Mouse (Mus musculus): ENCODE results near the gene Aldh3a1. TPM values are rescaled to one million over a fixed set of nuclear protein-coding genes. Genes with fewer than 3 reads are reported as not detected.
"Not testable (repeated sequence)": the region's sequence is repeated elsewhere in the genome, so short reads cannot be mapped to it uniquely, and the experiment has no call there.

Aldh3a1 gene
- polyA plus RNA-seq, 1 experiment from 2014 or later = 3.4 TPM

DNA sequence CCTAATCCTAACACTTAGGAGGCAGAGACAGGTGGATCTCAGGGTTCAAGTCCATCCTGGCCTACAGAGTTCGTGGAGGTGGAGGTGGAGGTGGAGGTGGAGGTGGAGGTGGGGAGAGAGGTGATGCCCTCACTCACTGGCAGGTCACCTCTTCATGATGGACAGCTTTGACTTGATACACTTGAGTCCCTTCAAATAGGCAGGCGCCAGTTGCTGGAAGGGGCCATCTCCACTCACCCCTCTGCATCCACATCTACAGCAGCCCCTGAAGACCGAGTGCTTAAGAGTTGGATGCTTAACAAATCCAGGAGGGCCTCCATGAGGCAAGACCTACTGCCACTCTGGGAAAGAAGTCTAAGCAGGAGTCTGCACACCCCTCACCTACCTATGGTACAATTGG, 44.0 kb upstream of the Aldh3a1 start:
- Histone ChIP-seq H3K4me1 (replicated peaks; ENCODE audit: control insufficient read depth, insufficient read depth) (no peaks in the 10 kb centered on the region), H3K9ac (ENCODE audit: low read length) (no peak overlapping the region), H3K36me3 (ENCODE audit: control insufficient read depth, insufficient read depth, low read length) (peaks cover 66% of the 10 kb centered on the region), H3K4me3 (ENCODE audit: low read depth, low read length) (no peak overlapping the region), H3K27ac (replicated peaks) (no peak overlapping the region), H3K4me2 (replicated peaks; ENCODE audit: low read depth) (no peak overlapping the region), H3K9me3 (ENCODE audit: control insufficient read depth, low read length) (no peaks in the 10 kb centered on the region), H3K27me3 (ENCODE audit: control insufficient read depth, insufficient read depth, low read length) (no peaks in the 10 kb centered on the region)
- 67% methylated on average over 3 of the region's 3 CpGs for WGBS
- ATAC-seq (ENCODE audit: low FRiP score, low TSS enrichment) (no peak), DNase-seq (ENCODE audit: low spot score) (no peak)
- TF ChIP-seq CTCF (IDR thresholded peaks at IDR 0.05; ENCODE audit: low read depth) (no peak), EP300 (optimal IDR thresholded peaks at IDR 0.05) (no peak)

DNA sequence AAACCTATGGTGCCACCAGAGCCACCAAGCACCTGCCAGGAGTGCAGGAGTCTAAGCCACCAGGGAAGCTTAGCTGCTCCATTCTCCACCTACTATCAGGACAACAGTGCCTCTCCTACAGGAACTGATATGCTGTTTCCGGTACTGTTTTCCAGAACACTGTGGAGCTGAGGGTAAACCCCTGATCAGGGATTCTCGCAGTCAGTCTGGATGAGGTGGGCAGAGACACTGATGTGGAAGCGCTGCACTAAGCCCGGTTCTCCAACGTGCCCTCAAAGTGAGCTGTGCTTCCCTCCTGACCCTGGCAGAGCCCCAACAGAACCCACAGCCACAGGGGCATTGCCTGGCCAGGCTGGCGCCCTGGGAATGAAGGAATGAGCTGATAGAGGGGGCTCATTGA, 43.0 kb upstream of the Aldh3a1 start:
- WGBS = 94% methylated on average over 6 of the region's 6 CpGs
- H3K4me1 ChIP-seq (replicated peaks; ENCODE audit: control insufficient read depth, insufficient read depth) = no peaks in the 10 kb centered on the region
- no peak overlapping the region for H3K4me3 ChIP-seq (ENCODE audit: low read depth, low read length)
- ATAC-seq (ENCODE audit: low FRiP score, low TSS enrichment) (no peak), DNase-seq (ENCODE audit: low spot score) (no peak)
- TF ChIP-seq CTCF (IDR thresholded peaks at IDR 0.05; ENCODE audit: low read depth) (no peak), EP300 (optimal IDR thresholded peaks at IDR 0.05) (no peak)
- peaks cover 58% of the 10 kb centered on the region for H3K36me3 ChIP-seq (ENCODE audit: control insufficient read depth, insufficient read depth, low read length)
- no peak overlapping the region for H3K4me2 ChIP-seq (replicated peaks; ENCODE audit: low read depth)
- H3K27ac ChIP-seq (replicated peaks) = no peak overlapping the region
- H3K27me3 ChIP-seq (ENCODE audit: control insufficient read depth, insufficient read depth, low read length) = no peaks in the 10 kb centered on the region
- H3K9ac ChIP-seq (ENCODE audit: low read length) = no peak overlapping the region
- no peaks in the 10 kb centered on the region for H3K9me3 ChIP-seq (ENCODE audit: control insufficient read depth, low read length)

DNA sequence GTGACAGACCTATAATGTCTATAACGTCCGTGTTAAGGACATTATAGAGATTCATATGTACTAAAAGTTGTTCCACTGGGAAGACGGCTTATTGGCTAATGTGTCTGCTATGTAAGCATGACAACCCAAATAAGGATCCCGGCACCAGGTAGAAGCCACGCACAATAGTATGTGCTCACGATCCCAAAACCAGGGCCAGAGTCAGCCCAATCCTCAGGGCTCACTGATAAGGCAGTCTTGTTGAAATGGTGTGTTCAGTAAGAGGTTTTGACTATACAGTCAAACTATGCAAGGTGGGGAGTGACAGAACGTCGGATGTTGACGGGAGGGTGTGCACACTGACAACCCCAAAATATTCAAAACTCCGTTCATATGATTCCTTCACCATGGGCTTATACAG, 42.5 kb upstream of the Aldh3a1 start:
- Histone ChIP-seq H3K9ac (ENCODE audit: low read length) (no peak overlapping the region), H3K36me3 (ENCODE audit: control insufficient read depth, insufficient read depth, low read length) (peaks cover 53% of the 10 kb centered on the region), H3K4me3 (ENCODE audit: low read depth, low read length) (no peak overlapping the region), H3K4me2 (replicated peaks; ENCODE audit: low read depth) (no peak overlapping the region), H3K4me1 (replicated peaks; ENCODE audit: control insufficient read depth, insufficient read depth) (no peaks in the 10 kb centered on the region), H3K27ac (replicated peaks) (no peak overlapping the region), H3K9me3 (ENCODE audit: control insufficient read depth, low read length) (no peaks in the 10 kb centered on the region), H3K27me3 (ENCODE audit: control insufficient read depth, insufficient read depth, low read length) (no peaks in the 10 kb centered on the region)
- ATAC-seq (ENCODE audit: low FRiP score, low TSS enrichment) (no peak), DNase-seq (ENCODE audit: low spot score) (no peak)
- TF ChIP-seq CTCF (IDR thresholded peaks at IDR 0.05; ENCODE audit: low read depth) = no peak
- no peak for TF ChIP-seq EP300 (optimal IDR thresholded peaks at IDR 0.05)
- WGBS = 90% methylated on average over 10 of the region's 10 CpGs

DNA sequence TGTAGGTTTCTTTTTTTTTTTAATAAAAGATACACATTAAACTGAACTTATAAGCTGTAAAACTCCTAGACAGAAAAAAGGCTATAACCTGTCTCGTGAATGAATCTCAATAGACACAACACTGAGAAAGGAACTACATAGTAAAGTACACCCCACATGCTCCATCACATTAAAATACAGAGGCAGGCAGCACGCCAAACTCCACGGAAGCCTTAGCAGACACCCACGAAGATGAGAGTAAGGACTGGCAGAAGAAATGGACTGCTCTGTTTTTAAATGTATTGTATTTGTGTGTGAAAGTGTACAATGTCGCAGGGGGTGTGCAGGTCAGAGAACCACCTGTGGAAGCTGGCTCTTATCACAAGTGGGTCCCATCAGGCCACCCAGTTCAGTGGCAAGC, 37.2 kb upstream of the Aldh3a1 start:
- 68% methylated on average over 5 of the region's 5 CpGs for WGBS
- peaks cover 11% of the 10 kb centered on the region for H3K36me3 ChIP-seq (ENCODE audit: control insufficient read depth, insufficient read depth, low read length)
- DNase-seq (ENCODE audit: low spot score) (no peak), ATAC-seq (ENCODE audit: low FRiP score, low TSS enrichment) (no peak)
- H3K9me3 ChIP-seq (ENCODE audit: control insufficient read depth, low read length) = no peaks in the 10 kb centered on the region
- H3K4me2 ChIP-seq (replicated peaks; ENCODE audit: low read depth) = no peak overlapping the region
- TF ChIP-seq CTCF (IDR thresholded peaks at IDR 0.05; ENCODE audit: low read depth) (no peak), EP300 (optimal IDR thresholded peaks at IDR 0.05) (no peak)
- H3K27ac ChIP-seq (replicated peaks) = no peak overlapping the region
- H3K4me1 ChIP-seq (replicated peaks; ENCODE audit: control insufficient read depth, insufficient read depth) = no peaks in the 10 kb centered on the region
- H3K4me3 ChIP-seq (ENCODE audit: low read depth, low read length) = no peak overlapping the region
- no peak overlapping the region for H3K9ac ChIP-seq (ENCODE audit: low read length)
- H3K27me3 ChIP-seq (ENCODE audit: control insufficient read depth, insufficient read depth, low read length) = no peaks in the 10 kb centered on the region

DNA sequence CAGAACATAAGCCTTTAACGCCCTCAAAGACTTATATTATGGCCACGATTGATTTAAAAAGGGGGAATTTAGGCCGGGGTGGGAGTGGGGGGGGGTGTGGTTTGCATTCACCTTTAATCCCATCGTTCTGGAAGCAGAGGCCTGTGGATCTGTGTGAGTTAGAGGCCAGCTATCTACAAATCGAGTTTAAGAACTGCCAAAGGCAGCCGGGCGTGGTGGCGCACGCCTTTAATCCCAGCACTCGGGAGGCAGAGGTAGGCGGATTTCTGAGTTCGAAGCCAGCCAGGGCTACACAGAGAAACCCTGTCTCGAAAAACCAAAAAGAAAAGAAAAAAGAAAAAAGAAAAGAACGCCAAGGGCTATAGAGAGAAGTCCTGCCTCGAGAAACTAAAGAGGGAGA, 33.9 kb upstream of the Aldh3a1 start:
- H3K4me1 ChIP-seq (replicated peaks; ENCODE audit: control insufficient read depth, insufficient read depth); ATAC-seq (ENCODE audit: low FRiP score, low TSS enrichment); H3K27me3 ChIP-seq (ENCODE audit: control insufficient read depth, insufficient read depth, low read length); H3K9me3 ChIP-seq (ENCODE audit: control insufficient read depth, low read length); DNase-seq (ENCODE audit: low spot score); H3K36me3 ChIP-seq (ENCODE audit: control insufficient read depth, insufficient read depth, low read length); H3K9ac ChIP-seq (ENCODE audit: low read length); H3K27ac ChIP-seq (replicated peaks): not testable (repeated sequence)
- 21% methylated on average over 15 of the region's 15 CpGs for WGBS
- Histone ChIP-seq H3K4me3 (ENCODE audit: low read depth, low read length) (peak overlapping the region; percentile 97), H3K4me2 (replicated peaks; ENCODE audit: low read depth) (peak overlapping the region; percentile 79)

DNA sequence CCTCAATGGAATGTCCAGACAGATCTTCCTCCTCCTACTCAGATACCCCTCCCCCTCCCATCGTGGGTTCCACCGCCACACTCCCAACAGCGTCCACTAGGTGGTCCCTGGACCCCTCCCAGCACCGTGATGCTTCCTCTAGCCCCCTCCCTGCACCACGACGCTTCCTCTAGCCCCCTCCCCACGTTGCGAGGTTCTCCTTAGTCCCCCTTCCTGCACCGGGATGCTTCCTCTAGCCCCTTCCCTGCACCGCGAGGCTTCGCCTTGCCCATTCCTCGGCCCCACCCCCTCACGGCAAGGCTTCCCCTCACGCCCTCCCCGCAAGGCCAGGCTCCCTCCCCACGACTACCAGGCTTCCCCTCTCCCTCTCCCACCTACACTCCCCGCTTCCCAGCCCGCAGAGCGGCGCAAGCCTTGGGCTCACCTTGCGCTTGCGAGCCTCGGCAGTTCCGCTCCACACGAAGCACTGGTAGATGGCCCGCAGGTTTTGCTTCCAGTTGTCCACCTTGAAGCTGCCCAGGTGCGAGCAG, 33.0 kb upstream of the Aldh3a1 start:
- peak; percentile 21; the same call in 1 of the 2 replicates for ATAC-seq (ENCODE audit: low FRiP score, low TSS enrichment)
- peak overlapping the region; percentile 97 for H3K4me3 ChIP-seq (ENCODE audit: low read depth, low read length)
- no peaks in the 10 kb centered on the region for H3K27me3 ChIP-seq (ENCODE audit: control insufficient read depth, insufficient read depth, low read length)
- no peaks in the 10 kb centered on the region for H3K9me3 ChIP-seq (ENCODE audit: control insufficient read depth, low read length)
- TF ChIP-seq EP300 (optimal IDR thresholded peaks at IDR 0.05) (no peak), CTCF (IDR thresholded peaks at IDR 0.05; ENCODE audit: low read depth) (peak; percentile 69)
- no peaks in the 10 kb centered on the region for H3K4me1 ChIP-seq (replicated peaks; ENCODE audit: control insufficient read depth, insufficient read depth)
- no peaks in the 10 kb centered on the region for H3K36me3 ChIP-seq (ENCODE audit: control insufficient read depth, insufficient read depth, low read length)
- H3K27ac ChIP-seq (replicated peaks) = peak overlapping the region; percentile 97
- WGBS = under 1% methylated on average over 28 of the region's 28 CpGs
- H3K4me2 ChIP-seq (replicated peaks; ENCODE audit: low read depth) = peak overlapping the region; percentile 79
- peak; percentile 77 for DNase-seq (ENCODE audit: low spot score)
- H3K9ac ChIP-seq (ENCODE audit: low read length) = peak overlapping the region; percentile 96
